Mouse (Mus musculus): ENCODE results near the gene Lrrk1. TPM values are rescaled to one million over a fixed set of nuclear protein-coding genes. Genes with fewer than 3 reads are reported as not detected.

The Lrrk1 gene
- polyA plus RNA-seq, 1 experiment from 2014 or later, result 3.6 TPM

GRCm38 (mm10) chr7:66370970-66371369 is 17.2 kb downstream of the Lrrk1 start:
- Histone ChIP-seq H3K4me2 (ENCODE audit: low read length) (no peak overlapping the region), H3K27ac (replicated peaks; ENCODE audit: low read depth, low read length) (no peak overlapping the region), H3K36me3 (ENCODE audit: control insufficient read depth, insufficient read depth, low read length) (no peaks in the 10 kb centered on the region), H3K9ac (replicated peaks; ENCODE audit: low read length) (no peak overlapping the region), H3K9me3 (ENCODE audit: control insufficient read depth, low read length) (no peaks in the 10 kb centered on the region), H3K27me3 (ENCODE audit: control insufficient read depth, insufficient read depth, low read length) (no peaks in the 10 kb centered on the region), H3K4me3 (replicated peaks; ENCODE audit: low read depth, low read length) (no peak overlapping the region), H3K4me1 (ENCODE audit: control insufficient read depth, insufficient read depth, low read length) (no peaks in the 10 kb centered on the region)
- WGBS, result 88% methylated on average over 6 of the region's 6 CpGs
- no peak for ATAC-seq (ENCODE audit: low FRiP score, low TSS enrichment)
- DNase-seq, result no peak

DNA sequence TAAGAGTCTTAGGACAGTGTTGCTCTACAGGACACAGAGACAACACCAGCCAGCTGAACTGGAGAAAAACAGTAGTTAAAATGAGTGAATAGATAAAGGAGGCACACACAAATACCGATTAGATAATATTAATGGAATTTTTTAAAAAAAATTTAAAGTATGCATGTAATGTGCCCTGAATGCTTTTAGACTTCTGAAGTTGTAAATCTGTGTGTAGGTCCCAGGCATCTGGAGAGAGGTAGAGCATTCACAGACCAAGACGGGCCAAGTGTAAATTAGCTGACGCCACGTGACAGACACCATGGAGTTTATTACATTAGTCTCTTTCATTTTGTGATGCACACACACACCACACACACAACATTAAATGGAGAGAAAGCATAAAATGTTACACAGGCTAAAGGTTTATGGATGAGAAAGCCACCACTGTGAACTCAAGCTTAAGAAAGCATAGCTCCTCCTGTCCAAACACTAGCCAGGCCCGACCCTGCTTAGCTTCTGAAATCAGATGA is 18.2 kb downstream of the Lrrk1 start:
- no peak overlapping the region for H3K4me2 ChIP-seq (ENCODE audit: low read length)
- no peak overlapping the region for H3K27ac ChIP-seq (replicated peaks; ENCODE audit: low read depth, low read length)
- 90% methylated on average over 5 of the region's 5 CpGs for WGBS
- no peaks in the 10 kb centered on the region for H3K27me3 ChIP-seq (ENCODE audit: control insufficient read depth, insufficient read depth, low read length)
- H3K9ac ChIP-seq (replicated peaks; ENCODE audit: low read length), result no peak overlapping the region
- ATAC-seq (ENCODE audit: low FRiP score, low TSS enrichment) (no peak), DNase-seq (no peak)
- no peak overlapping the region for H3K4me3 ChIP-seq (replicated peaks; ENCODE audit: low read depth, low read length)
- no peaks in the 10 kb centered on the region for H3K36me3 ChIP-seq (ENCODE audit: control insufficient read depth, insufficient read depth, low read length)
- H3K4me1 ChIP-seq (ENCODE audit: control insufficient read depth, insufficient read depth, low read length), result no peaks in the 10 kb centered on the region
- H3K9me3 ChIP-seq (ENCODE audit: control insufficient read depth, low read length), result no peaks in the 10 kb centered on the region

DNA sequence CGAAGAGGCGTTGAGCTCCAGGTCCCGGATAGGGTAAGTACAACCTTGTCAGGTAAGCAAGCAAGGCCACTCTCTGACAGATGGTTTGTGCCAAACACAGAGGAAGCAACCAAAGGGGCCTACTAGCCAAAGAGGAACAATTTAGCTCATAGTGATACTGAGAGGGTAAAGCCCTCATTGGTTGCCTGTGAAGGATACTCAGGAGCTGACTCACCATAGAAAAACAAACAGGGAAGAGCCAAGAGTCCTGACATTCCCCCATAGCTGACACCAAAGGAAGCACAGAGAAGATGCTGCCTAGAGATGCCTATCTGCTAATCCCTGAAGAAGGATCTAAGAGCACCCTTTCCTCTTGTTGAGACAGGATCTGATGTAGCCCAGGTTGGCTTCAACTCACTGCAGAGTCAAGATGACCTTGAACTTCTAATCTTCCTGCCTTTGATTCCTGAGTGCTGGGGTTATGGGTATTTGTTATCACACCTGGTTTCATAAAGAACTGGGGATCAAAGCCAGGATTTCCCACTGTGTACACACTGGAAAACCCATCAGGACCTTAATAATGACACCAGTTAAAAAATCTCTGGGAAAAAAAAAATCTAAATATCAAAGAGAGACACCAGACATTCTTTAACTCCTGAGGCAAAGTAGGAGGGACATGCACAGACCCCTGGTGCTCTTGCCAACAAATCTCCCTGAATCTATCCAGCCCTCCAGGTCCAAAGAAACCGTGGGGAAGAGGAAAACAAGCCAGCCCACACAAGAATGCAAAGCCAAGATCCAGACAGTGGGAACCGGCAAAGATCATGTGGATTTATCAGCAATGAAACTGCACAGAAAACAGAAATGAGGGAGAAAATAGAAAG is 18.8 kb downstream of the Lrrk1 start:
- Histone ChIP-seq H3K27me3 (ENCODE audit: control insufficient read depth, insufficient read depth, low read length) (no peaks in the 10 kb centered on the region), H3K4me3 (replicated peaks; ENCODE audit: low read depth, low read length) (no peak overlapping the region), H3K4me1 (ENCODE audit: control insufficient read depth, insufficient read depth, low read length) (no peaks in the 10 kb centered on the region), H3K9me3 (ENCODE audit: control insufficient read depth, low read length) (no peaks in the 10 kb centered on the region), H3K4me2 (ENCODE audit: low read length) (no peak overlapping the region), H3K9ac (replicated peaks; ENCODE audit: low read length) (no peak overlapping the region), H3K36me3 (ENCODE audit: control insufficient read depth, insufficient read depth, low read length) (no peaks in the 10 kb centered on the region), H3K27ac (replicated peaks; ENCODE audit: low read depth, low read length) (no peak overlapping the region)
- WGBS, result 83% methylated on average over 5 of the region's 5 CpGs
- DNase-seq (no peak), ATAC-seq (ENCODE audit: low FRiP score, low TSS enrichment) (no peak)

- Histone ChIP-seq H3K27ac (replicated peaks; ENCODE audit: low read depth, low read length) (no peak within 1 kb of the TSS), H3K9me3 (ENCODE audit: control insufficient read depth, low read length) (no peaks in the 10 kb centered on the region), H3K36me3 (ENCODE audit: control insufficient read depth, insufficient read depth, low read length) (no peaks in the 10 kb centered on the region), H3K4me3 (replicated peaks; ENCODE audit: low read depth, low read length) (no peak within 1 kb of the TSS), H3K4me2 (ENCODE audit: low read length) (no peak within 1 kb of the TSS), H3K4me1 (ENCODE audit: control insufficient read depth, insufficient read depth, low read length) (no peaks in the 10 kb centered on the region), H3K9ac (replicated peaks; ENCODE audit: low read length) (no peak within 1 kb of the TSS), H3K27me3 (ENCODE audit: control insufficient read depth, insufficient read depth, low read length) (no peaks in the 10 kb centered on the region)
- no peak for ATAC-seq (ENCODE audit: low FRiP score, low TSS enrichment)
- DNase-seq, result no peak
- WGBS, result 68% methylated on average over 2 of the region's 2 CpGs
Observed at GRCm38 (mm10) chr7:66365904-66366303, 22.2 kb downstream of the Lrrk1 start, which contains the start of gene Gm10974. Gm10974 (plus strand) TSS chr7:66365905.

GRCm38 (mm10) chr7:66365411-66365810 is 22.7 kb downstream of the Lrrk1 start:
- DNase-seq (no peak), ATAC-seq (ENCODE audit: low FRiP score, low TSS enrichment) (no peak)
- Histone ChIP-seq H3K9ac (replicated peaks; ENCODE audit: low read length) (no peak overlapping the region), H3K36me3 (ENCODE audit: control insufficient read depth, insufficient read depth, low read length) (no peaks in the 10 kb centered on the region), H3K4me3 (replicated peaks; ENCODE audit: low read depth, low read length) (no peak overlapping the region), H3K27ac (replicated peaks; ENCODE audit: low read depth, low read length) (no peak overlapping the region), H3K27me3 (ENCODE audit: control insufficient read depth, insufficient read depth, low read length) (no peaks in the 10 kb centered on the region), H3K4me1 (ENCODE audit: control insufficient read depth, insufficient read depth, low read length) (no peaks in the 10 kb centered on the region), H3K4me2 (ENCODE audit: low read length) (no peak overlapping the region), H3K9me3 (ENCODE audit: control insufficient read depth, low read length) (no peaks in the 10 kb centered on the region)
- WGBS, result 77% methylated on average over 2 of the region's 2 CpGs

DNA sequence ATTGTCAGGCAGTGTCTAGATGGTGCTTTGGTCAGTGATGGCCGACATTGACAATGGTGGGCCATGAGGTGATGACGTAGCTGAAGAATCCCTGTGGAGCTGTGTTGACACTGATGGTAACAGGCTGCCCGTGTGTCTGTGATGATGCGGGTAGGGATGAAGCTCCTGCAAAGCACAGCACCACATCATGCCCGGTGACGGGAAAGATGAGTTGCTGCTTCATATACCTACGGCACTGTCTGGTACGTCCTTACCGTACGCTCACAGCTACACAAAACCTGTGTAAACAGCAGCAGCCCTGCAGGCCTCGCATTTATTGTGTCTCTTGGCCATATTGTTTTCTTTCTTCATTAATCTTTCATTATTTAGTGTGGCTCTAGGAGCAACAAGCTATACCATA is 23.7 kb downstream of the Lrrk1 start:
- Histone ChIP-seq H3K4me2 (ENCODE audit: low read length) (no peak overlapping the region), H3K27ac (replicated peaks; ENCODE audit: low read depth, low read length) (no peak overlapping the region), H3K9ac (replicated peaks; ENCODE audit: low read length) (no peak overlapping the region), H3K4me3 (replicated peaks; ENCODE audit: low read depth, low read length) (no peak overlapping the region), H3K36me3 (ENCODE audit: control insufficient read depth, insufficient read depth, low read length) (no peaks in the 10 kb centered on the region), H3K9me3 (ENCODE audit: control insufficient read depth, low read length) (no peaks in the 10 kb centered on the region), H3K27me3 (ENCODE audit: control insufficient read depth, insufficient read depth, low read length) (no peaks in the 10 kb centered on the region), H3K4me1 (ENCODE audit: control insufficient read depth, insufficient read depth, low read length) (no peaks in the 10 kb centered on the region)
- no peak for DNase-seq
- 91% methylated on average over 11 of the region's 11 CpGs for WGBS
- no peak for ATAC-seq (ENCODE audit: low FRiP score, low TSS enrichment)

- ATAC-seq (ENCODE audit: low FRiP score, low TSS enrichment) (no peak), DNase-seq (no peak)
- Histone ChIP-seq H3K9ac (replicated peaks; ENCODE audit: low read length) (no peak overlapping the region), H3K4me3 (replicated peaks; ENCODE audit: low read depth, low read length) (no peak overlapping the region), H3K27me3 (ENCODE audit: control insufficient read depth, insufficient read depth, low read length) (no peaks in the 10 kb centered on the region), H3K27ac (replicated peaks; ENCODE audit: low read depth, low read length) (no peak overlapping the region), H3K4me1 (ENCODE audit: control insufficient read depth, insufficient read depth, low read length) (no peaks in the 10 kb centered on the region), H3K9me3 (ENCODE audit: control insufficient read depth, low read length) (no peaks in the 10 kb centered on the region), H3K36me3 (ENCODE audit: control insufficient read depth, insufficient read depth, low read length) (no peaks in the 10 kb centered on the region), H3K4me2 (ENCODE audit: low read length) (no peak overlapping the region)
- WGBS, result 91% methylated on average over 4 of the region's 4 CpGs
Observed at GRCm38 (mm10) chr7:66359044-66359443, 29.1 kb downstream of the Lrrk1 start.

DNA sequence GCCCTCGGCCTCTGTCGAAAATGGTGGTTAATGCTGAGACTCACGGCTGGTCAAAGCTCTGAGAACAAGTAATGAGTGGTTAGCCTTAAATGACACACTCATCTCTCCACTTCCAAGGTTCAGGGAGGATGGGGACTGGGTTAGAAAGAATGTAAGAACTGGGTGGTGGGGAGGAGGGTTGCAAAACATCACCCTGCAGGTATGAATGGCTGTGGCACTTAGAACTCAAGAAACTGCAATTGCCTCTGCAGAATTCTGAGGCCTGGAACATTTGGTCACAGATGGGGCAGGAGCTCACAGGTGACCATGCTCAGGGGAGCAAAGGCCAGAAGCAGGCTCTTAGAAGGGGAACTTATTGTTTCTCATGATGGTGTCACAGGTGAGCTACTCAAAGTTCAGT is 29.7 kb downstream of the Lrrk1 start:
- Histone ChIP-seq H3K36me3 (ENCODE audit: control insufficient read depth, insufficient read depth, low read length) (no peaks in the 10 kb centered on the region), H3K4me2 (ENCODE audit: low read length) (no peak overlapping the region), H3K27ac (replicated peaks; ENCODE audit: low read depth, low read length) (no peak overlapping the region), H3K4me3 (replicated peaks; ENCODE audit: low read depth, low read length) (no peak overlapping the region), H3K9me3 (ENCODE audit: control insufficient read depth, low read length) (no peaks in the 10 kb centered on the region), H3K9ac (replicated peaks; ENCODE audit: low read length) (no peak overlapping the region), H3K4me1 (ENCODE audit: control insufficient read depth, insufficient read depth, low read length) (no peaks in the 10 kb centered on the region), H3K27me3 (ENCODE audit: control insufficient read depth, insufficient read depth, low read length) (no peaks in the 10 kb centered on the region)
- no peak for DNase-seq
- ATAC-seq (ENCODE audit: low FRiP score, low TSS enrichment), result no peak
- 96% methylated on average over 3 of the region's 3 CpGs for WGBS

Data from midbrain, embryonic 14.5 days (tissue).